22 mouse cellular contexts compared by ENCODE assay signal in the genomic region with DNA sequence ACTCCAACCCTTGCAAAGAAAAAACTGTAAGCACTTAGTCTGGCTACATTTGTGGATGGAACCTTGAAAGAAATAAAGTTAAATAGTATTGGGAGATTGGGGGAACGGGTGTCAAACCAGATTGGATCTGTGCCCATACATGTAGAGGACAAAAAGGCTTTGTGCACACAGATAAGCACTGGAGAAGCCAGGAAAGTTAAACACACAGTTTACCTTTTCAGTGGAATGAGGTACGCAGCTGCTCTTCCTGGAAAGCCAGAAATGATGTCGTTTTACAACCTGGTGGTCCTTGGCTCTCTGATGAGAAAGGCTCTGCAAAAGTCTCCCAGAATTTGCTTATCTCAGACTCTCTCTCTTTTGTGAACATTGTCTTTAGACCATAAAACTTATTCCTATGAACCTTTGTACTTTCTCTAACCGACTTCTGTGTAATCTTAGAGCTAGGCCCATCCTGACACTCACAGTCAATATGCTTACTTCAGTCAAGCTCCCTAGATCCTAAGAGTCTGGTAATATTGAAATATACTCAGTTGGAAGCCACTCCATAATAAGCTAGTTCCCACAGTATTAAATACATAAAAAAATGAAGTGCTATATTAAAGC.
"Had no signal": no experiment of that assay in that cellular context is flagged by ENCODE, and none has a peak within 500 bp of the region (broad histone marks: within the 10 kb centered on the region; RNA-seq: fewer than 3 reads in every experiment).

No protein-coding gene starts in this region.

- H3K9me3 ChIP-seq: lung, embryonic 15.5 days; midbrain, embryonic 10.5 days; midbrain, embryonic 12.5 days; neural tube, embryonic 13.5 days; neural tube, embryonic 15.5 days; stomach, embryonic 15.5 days had no signal

- H3K4me3 ChIP-seq: lung, embryonic 15.5 days; midbrain, embryonic 10.5 days; midbrain, embryonic 12.5 days; myocyte; neural tube, embryonic 13.5 days; neural tube, embryonic 15.5 days; stomach, embryonic 15.5 days had no signal

- H3K27ac ChIP-seq: lung, embryonic 15.5 days; midbrain, embryonic 10.5 days; midbrain, embryonic 12.5 days; neural tube, embryonic 13.5 days; neural tube, embryonic 15.5 days; stomach, embryonic 15.5 days; stomach, postnatal 0 days had no signal

- H3K27me3 ChIP-seq: lung, embryonic 15.5 days; midbrain, embryonic 12.5 days; neural tube, embryonic 13.5 days; neural tube, embryonic 15.5 days; stomach, embryonic 15.5 days had no signal

- DNase-seq: liver, postnatal 0 days; lung, adult 2 months; lung, postnatal 14 days; lung, postnatal 36 days; midbrain, embryonic 14.5 days; retina, postnatal 1 day; right cerebral cortex, adult 18-20 months; right cerebral cortex, postnatal 25 days; right cerebral cortex, postnatal 4 days; thymus, adult 2 months; thymus, postnatal 25 days; thymus, postnatal 4 days had no signal

- H3K9ac ChIP-seq: liver, postnatal 0 days; lung, embryonic 15.5 days; midbrain, embryonic 12.5 days; neural tube, embryonic 13.5 days; neural tube, embryonic 15.5 days; stomach, embryonic 15.5 days had no signal

- H3K36me3 ChIP-seq: lung, embryonic 15.5 days; midbrain, embryonic 10.5 days; midbrain, embryonic 12.5 days; neural tube, embryonic 13.5 days; neural tube, embryonic 15.5 days; stomach, embryonic 15.5 days had no signal

- H3K4me2 ChIP-seq: lung, embryonic 15.5 days; midbrain, embryonic 12.5 days; neural tube, embryonic 13.5 days; neural tube, embryonic 15.5 days; stomach, embryonic 15.5 days had no signal

- ATAC-seq: liver, postnatal 0 days; lung, postnatal 0 days; midbrain, embryonic 16.5 days had no signal

- H3K4me1 ChIP-seq: lung, embryonic 15.5 days; midbrain, embryonic 10.5 days; midbrain, embryonic 12.5 days; neural tube, embryonic 13.5 days; neural tube, embryonic 15.5 days; stomach, embryonic 15.5 days had no signal
